ENCODE assay signal across 11 mouse cellular contexts in the genomic region with DNA sequence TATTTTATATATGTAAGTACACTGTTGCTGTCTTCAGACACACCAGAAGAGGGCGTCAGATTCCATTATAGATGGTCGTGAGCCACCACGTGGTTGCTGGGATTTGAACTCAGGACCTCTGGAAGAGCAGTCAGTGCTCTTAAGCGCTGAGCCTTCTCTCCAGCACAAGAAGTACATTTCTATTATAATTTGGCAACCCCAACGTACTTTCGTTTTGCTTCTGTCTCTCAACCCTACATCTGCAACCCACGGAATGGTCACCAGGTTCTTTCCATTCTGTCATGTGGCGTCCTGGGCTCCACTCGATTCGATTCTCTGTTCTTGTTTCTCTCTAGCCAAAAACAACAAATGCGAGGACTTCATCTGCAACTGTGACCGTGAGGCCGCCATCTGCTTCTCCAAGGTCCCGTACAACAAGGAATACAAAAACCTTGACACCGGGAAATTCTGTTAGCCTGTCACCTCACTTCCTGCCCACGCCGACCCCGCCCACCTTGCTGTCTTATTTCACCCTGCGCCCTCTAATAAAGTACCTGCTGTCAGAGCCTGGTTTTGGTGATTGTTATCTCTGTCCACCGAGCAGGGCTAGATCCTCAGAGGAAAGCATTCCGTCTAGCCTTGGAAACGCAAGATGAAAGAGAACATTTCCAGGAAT. TPM values are rescaled to one million over a fixed set of nuclear protein-coding genes. Genes with fewer than 3 reads are reported as not detected.
DNase-seq lines count a peak whose midpoint lies in the region; ATAC-seq and TF ChIP-seq lines count a peak whose summit lies in the region.
"Had no signal": no experiment of that assay in that cellular context is flagged by ENCODE, and none has a peak within 500 bp of the region (broad histone marks: within the 10 kb centered on the region; RNA-seq: fewer than 3 reads in every experiment).

No protein-coding gene starts in this region.

- TF ChIP-seq CTCF in liver, embryonic 14.5 days (IDR thresholded peaks at IDR 0.05; ENCODE audit: low read depth): no peak

- H3K4me2 ChIP-seq in heart, embryonic 15.5 days: peak overlapping the region; percentile 21
- peak overlapping the region; percentile 0; the same call in 1 of the 2 replicates for H3K4me2 ChIP-seq in liver, embryonic 14.5 days (ENCODE audit: low read depth)

- 57% methylated on average over 22 of the region's 22 CpGs for WGBS in heart, embryonic 15.5 days
- 47% methylated on average over 22 of the region's 22 CpGs for WGBS in liver, embryonic 14.5 days (ENCODE audit: insufficient replicate concordance)

- H3K27ac ChIP-seq in heart, embryonic 15.5 days: no peak overlapping the region
- no peak overlapping the region for H3K27ac ChIP-seq in liver, embryonic 14.5 days

- no peak for ATAC-seq in heart, embryonic 15.5 days (replicated peaks; ENCODE audit: insufficient number of reproducible peaks, insufficient read depth, low FRiP score, low read depth)
- ATAC-seq in activated CD4-positive, CD25-positive, alpha-beta regulatory T cell, adult 4 months: peak; percentile 66
- ATAC-seq in liver, embryonic 14.5 days (ENCODE audit: insufficient read depth): no peak
- ATAC-seq: midbrain, embryonic 16.5 days had no signal

- no peak overlapping the region for H3K9ac ChIP-seq in heart, embryonic 15.5 days
- H3K9ac ChIP-seq in liver, embryonic 14.5 days (replicated peaks): no peak overlapping the region

- TF ChIP-seq EP300 in liver, embryonic 14.5 days (IDR thresholded peaks at IDR 0.05; ENCODE audit: low read depth): no peak

- H3K36me3 ChIP-seq in heart, embryonic 15.5 days: no peaks in the 10 kb centered on the region
- H3K36me3 ChIP-seq in liver, embryonic 14.5 days (replicated peaks; ENCODE audit: control insufficient read depth, insufficient read depth, low read depth): no peaks in the 10 kb centered on the region

- H3K4me1 ChIP-seq in heart, embryonic 15.5 days (replicated peaks): peaks cover 18% of the 10 kb centered on the region
- H3K4me1 ChIP-seq in liver, embryonic 14.5 days (replicated peaks; ENCODE audit: control insufficient read depth in 2 of 2, insufficient read depth in 2 of 2, low read length in 1 of 2): peaks cover 0 to 8% of the 10 kb centered on the region in 2 experiments; a peak in 1 of 4 replicates

- no peak for DNase-seq in heart, postnatal 10 days
- DNase-seq in CD4-positive, CD25-positive, alpha-beta regulatory T cell, adult 2 months (ENCODE audit: low read depth, low spot score): peak; percentile 72
- no peak for DNase-seq in liver, embryonic 14.5 days (ENCODE audit: low read depth in 3 of 3, low spot score in 3 of 3)
- DNase-seq in urinary bladder, postnatal 36 days (ENCODE audit: low spot score in 2 of 2): no peak
- no peak for DNase-seq in layer of hippocampus, postnatal 10 days (ENCODE audit: low spot score in 2 of 2)
- DNase-seq: heart, postnatal 4 days; kidney, postnatal 25 days had no signal

- H3K4me3 ChIP-seq in heart, embryonic 15.5 days: peak overlapping the region; percentile 18; the same call in 1 of the 2 replicates
- H3K4me3 ChIP-seq in liver, embryonic 14.5 days (ENCODE audit: insufficient read depth in 1 of 2, low read depth in 2 of 2, low read length in 2 of 2): no peak overlapping the region
- H3K4me3 ChIP-seq: forebrain, embryonic 10.5 days had no signal

- intact Hi-C loops in heart, postnatal 10 days (cut with DNase I): no loop called here

- no peaks in the 10 kb centered on the region for H3K9me3 ChIP-seq in heart, embryonic 15.5 days (replicated peaks)
- H3K9me3 ChIP-seq in liver, embryonic 14.5 days (ENCODE audit: control insufficient read depth, low read length): no peaks in the 10 kb centered on the region
- H3K9me3 ChIP-seq: forebrain, embryonic 10.5 days had no signal

- no peaks in the 10 kb centered on the region for H3K27me3 ChIP-seq in heart, embryonic 15.5 days
- no peaks in the 10 kb centered on the region; the same call in 1 of the 2 replicates for H3K27me3 ChIP-seq in liver, embryonic 14.5 days (ENCODE audit: control insufficient read depth, insufficient read depth, low read length)

RNA-seq across cellular contexts. Expression of gene Pla2g1b, which starts 8.2 kb away (rescaled TPM):
- polyA plus RNA-seq in heart, embryonic 15.5 days (2015; fragmentation: Nextera tagmentation; extraction: Ambion mirVana): 0.32 and 0.52 TPM in 2 replicates
- not detected for total RNA-seq in heart, postnatal 10 days (2021)
- not detected for polyA plus RNA-seq in activated CD4-positive, CD25-positive, alpha-beta regulatory T cell, adult 4 months (2017; shearing (Covaris generic))
- polyA plus RNA-seq in liver, embryonic 14.5 days (2012; rRNA removed): not detected in 2 replicates
- not detected in 2 replicates for polyA plus RNA-seq in liver, embryonic 14.5 days (2014; fragmentation: Nextera tagmentation; extraction: Ambion mirVana)
- total RNA-seq in layer of hippocampus, postnatal 10 days (2021): not detected
- total RNA-seq: heart, postnatal 4 days had no signal
- polyA plus RNA-seq: forebrain, embryonic 10.5 days; midbrain, embryonic 16.5 days had no signal

RNA-seq across cellular contexts. Expression of gene Sirt4, which starts 10.2 kb away (rescaled TPM):
- 20.9 TPM in 2 replicates for polyA plus RNA-seq in heart, embryonic 15.5 days (2015; fragmentation: Nextera tagmentation; extraction: Ambion mirVana)
- 10 to 100 TPM; 14.3 to 20.2 TPM for total RNA-seq in heart, postnatal 10 days (2021)
- 10 to 100 TPM; 10.4 to 14.9 TPM for polyA plus RNA-seq in activated CD4-positive, CD25-positive, alpha-beta regulatory T cell, adult 4 months (2017; shearing (Covaris generic))
- polyA plus RNA-seq in liver, embryonic 14.5 days (2012; rRNA removed): 8.4 and 9.4 TPM in 2 replicates
- polyA plus RNA-seq in liver, embryonic 14.5 days (2014; fragmentation: Nextera tagmentation; extraction: Ambion mirVana): 2.8 and 3.9 TPM in 2 replicates
- 10 to 100 TPM; 25.8 to 29.8 TPM for total RNA-seq in layer of hippocampus, postnatal 10 days (2021)

RNA-seq across cellular contexts. Expression of gene Pxn, which starts 32.2 kb away (rescaled TPM):
- 33.5 and 46.2 TPM in 2 replicates for polyA plus RNA-seq in heart, embryonic 15.5 days (2015; fragmentation: Nextera tagmentation; extraction: Ambion mirVana)
- 10 to 100 TPM; 58.9 to 64.7 TPM for total RNA-seq in heart, postnatal 10 days (2021)
- polyA plus RNA-seq in activated CD4-positive, CD25-positive, alpha-beta regulatory T cell, adult 4 months (2017; shearing (Covaris generic)): 10 to 100 TPM; 14.5 to 21.0 TPM
- polyA plus RNA-seq in liver, embryonic 14.5 days (2012; rRNA removed): 12.9 and 13.7 TPM in 2 replicates
- 4.8 and 5.6 TPM in 2 replicates for polyA plus RNA-seq in liver, embryonic 14.5 days (2014; fragmentation: Nextera tagmentation; extraction: Ambion mirVana)
- 10 to 100 TPM; 30.0 to 30.8 TPM for total RNA-seq in layer of hippocampus, postnatal 10 days (2021)

RNA-seq across cellular contexts. Expression of gene Msi1, which starts 44.9 kb away (rescaled TPM):
- 2.0 and 3.5 TPM in 2 replicates for polyA plus RNA-seq in heart, embryonic 15.5 days (2015; fragmentation: Nextera tagmentation; extraction: Ambion mirVana)
- 1 to 10 TPM; 3.1 to 4.3 TPM for total RNA-seq in heart, postnatal 10 days (2021)
- not detected for polyA plus RNA-seq in activated CD4-positive, CD25-positive, alpha-beta regulatory T cell, adult 4 months (2017; shearing (Covaris generic))
- 0.95 and 1.2 TPM in 2 replicates for polyA plus RNA-seq in liver, embryonic 14.5 days (2012; rRNA removed)
- 0.37 and 0.59 TPM in 2 replicates for polyA plus RNA-seq in liver, embryonic 14.5 days (2014; fragmentation: Nextera tagmentation; extraction: Ambion mirVana)
- total RNA-seq in layer of hippocampus, postnatal 10 days (2021): 10 to 100 TPM; 73.0 to 76.2 TPM
